Mouse (Mus musculus): ENCODE measurements at regions not wholly inside any gene's neighbourhood (a gene's known extent, or its start where the extent isn't known, plus 50 kb on each side); places are given as distances from the start of the nearest gene placed in this dataset.

DNA sequence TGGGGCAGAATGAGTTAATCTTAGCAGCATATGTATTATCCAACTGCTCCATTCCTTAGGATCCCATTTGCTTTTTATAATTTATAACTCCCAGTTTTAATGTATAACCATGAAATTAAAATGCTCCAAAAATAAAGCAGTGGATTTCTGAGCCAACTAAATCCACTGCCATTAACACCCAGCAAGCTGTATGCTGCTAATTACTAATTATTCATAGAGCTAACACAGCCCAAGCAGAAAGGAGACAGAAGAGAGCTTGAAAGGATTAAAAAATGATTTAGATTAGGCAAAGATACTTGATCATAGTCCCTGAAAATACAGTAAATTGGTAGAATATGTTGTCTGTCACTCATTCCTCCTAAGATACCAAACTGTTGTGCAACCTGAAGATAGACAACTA is 213.9 kb upstream of the Pcsk2 start:
- H3K27me3 ChIP-seq, result no peaks in the 10 kb centered on the region
- H3K36me3 ChIP-seq, result no peaks in the 10 kb centered on the region
- no peak overlapping the region for H3K4me2 ChIP-seq
- H3K27ac ChIP-seq, result no peak overlapping the region
- H3K9ac ChIP-seq, result no peak overlapping the region
- H3K9me3 ChIP-seq (replicated peaks), result no peaks in the 10 kb centered on the region
- ATAC-seq (replicated peaks; ENCODE audit: low FRiP score), result no peak
- no peak overlapping the region for H3K4me3 ChIP-seq (replicated peaks)
- H3K4me1 ChIP-seq, result no peaks in the 10 kb centered on the region

DNA sequence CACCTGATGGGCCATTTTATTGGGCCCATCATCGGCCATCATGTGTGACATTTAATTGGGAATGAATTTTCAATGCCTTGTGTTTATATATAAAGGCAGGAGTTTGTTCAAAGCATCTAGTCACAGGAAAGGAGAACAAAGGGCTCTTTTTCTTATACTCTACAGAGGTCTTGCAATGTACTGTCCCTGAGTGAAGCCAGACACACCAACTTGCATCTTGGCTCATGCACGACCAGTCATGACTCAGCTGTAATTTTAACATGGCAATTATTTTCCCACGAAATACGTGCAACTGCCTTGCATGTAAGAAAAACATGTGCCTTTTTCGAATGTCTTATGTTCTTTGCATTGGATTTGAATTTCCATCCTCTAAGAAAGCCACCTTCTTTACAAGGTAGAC is 205.6 kb upstream of the Pcsk2 start:
- WGBS, result 77% methylated on average over 5 of the region's 5 CpGs
- H3K27ac ChIP-seq, result no peak overlapping the region
- H3K27me3 ChIP-seq, result no peaks in the 10 kb centered on the region
- no peaks in the 10 kb centered on the region for H3K4me1 ChIP-seq
- H3K4me2 ChIP-seq, result no peak overlapping the region
- no peaks in the 10 kb centered on the region for H3K9me3 ChIP-seq (replicated peaks)
- no peak for ATAC-seq (replicated peaks; ENCODE audit: low FRiP score)
- no peak overlapping the region for H3K9ac ChIP-seq
- no peaks in the 10 kb centered on the region for H3K36me3 ChIP-seq
- H3K4me3 ChIP-seq (replicated peaks), result no peak overlapping the region

- Histone ChIP-seq H3K27me3 (no peaks in the 10 kb centered on the region), H3K27ac (no peak overlapping the region), H3K9ac (no peak overlapping the region), H3K4me3 (replicated peaks) (no peak overlapping the region), H3K9me3 (replicated peaks) (no peaks in the 10 kb centered on the region), H3K4me2 (no peak overlapping the region), H3K36me3 (no peaks in the 10 kb centered on the region), H3K4me1 (no peaks in the 10 kb centered on the region)
- WGBS, result 86% methylated on average over 6 of the region's 6 CpGs
- ATAC-seq (replicated peaks; ENCODE audit: low FRiP score), result no peak
These were observed 181.8 kb upstream of the Pcsk2 start for GRCm38 (mm10) chr2:143364193-143364592.

GRCm38 (mm10) chr2:143365976-143366375 is 180.0 kb upstream of the Pcsk2 start:
- no peaks in the 10 kb centered on the region for H3K36me3 ChIP-seq
- no peak overlapping the region for H3K4me3 ChIP-seq (replicated peaks)
- H3K27me3 ChIP-seq, result no peaks in the 10 kb centered on the region
- H3K9me3 ChIP-seq (replicated peaks), result no peaks in the 10 kb centered on the region
- WGBS, result 94% methylated on average over 5 of the region's 5 CpGs
- ATAC-seq (replicated peaks; ENCODE audit: low FRiP score), result no peak
- no peak overlapping the region for H3K9ac ChIP-seq
- no peak overlapping the region for H3K27ac ChIP-seq
- H3K4me2 ChIP-seq, result no peak overlapping the region
- no peaks in the 10 kb centered on the region for H3K4me1 ChIP-seq

All from kidney, embryonic 15.5 days (tissue).